ENCODE assay signal across 8 mouse cellular contexts in genomic region chr15:31225643-31226325, GRCm38 (mm10). TPM values are rescaled to one million over a fixed set of nuclear protein-coding genes. Genes with fewer than 3 reads are reported as not detected.
DNase-seq lines count a peak whose midpoint lies in the region; ATAC-seq and TF ChIP-seq lines count a peak whose summit lies in the region.

No protein-coding gene starts in this region.

- intact Hi-C loops in gastrocnemius, adult 2 months (cut with DNase I): no loop called here

- no peak for TF ChIP-seq CTCF in gastrocnemius, adult 2 months (IDR thresholded peaks at IDR 0.05)
- no peak for TF ChIP-seq CTCF in cerebellum, adult 2 months (IDR thresholded peaks at IDR 0.05; ENCODE audit: borderline replicate concordance, insufficient read depth, low read depth, low read length)

- no peak for DNase-seq in gastrocnemius, adult 2 months
- DNase-seq in gastrocnemius, postnatal 25 days: no peak
- DNase-seq in midbrain, embryonic 14.5 days: no peak
- DNase-seq in midbrain, embryonic 10.5 days (ENCODE audit: low spot score): no peak
- no peak for DNase-seq in limb, embryonic 10.5 days (ENCODE audit: low spot score)
- DNase-seq in frontal cortex, postnatal 25 days (ENCODE audit: low spot score in 2 of 2): no peak
- no peak for DNase-seq in cerebellum, adult 2 months

- no peak for ATAC-seq in midbrain, embryonic 14.5 days (ENCODE audit: low FRiP score, low TSS enrichment)
- no peak for ATAC-seq in stomach, embryonic 15.5 days (ENCODE audit: insufficient read depth, low FRiP score, low read depth)

- peak overlapping the region; percentile 60 for H3K4me2 ChIP-seq in midbrain, embryonic 14.5 days (ENCODE audit: low read length)
- H3K4me2 ChIP-seq in stomach, embryonic 15.5 days: peak overlapping the region; percentile 77

- no peaks in the 10 kb centered on the region for H3K9me3 ChIP-seq in midbrain, embryonic 14.5 days (ENCODE audit: control insufficient read depth, low read length)
- H3K9me3 ChIP-seq in midbrain, embryonic 10.5 days (replicated peaks): no peaks in the 10 kb centered on the region
- no peaks in the 10 kb centered on the region for H3K9me3 ChIP-seq in limb, embryonic 10.5 days (replicated peaks)
- H3K9me3 ChIP-seq in stomach, embryonic 15.5 days: no peaks in the 10 kb centered on the region

- no peaks in the 10 kb centered on the region for H3K36me3 ChIP-seq in midbrain, embryonic 14.5 days (ENCODE audit: control insufficient read depth, insufficient read depth, low read length)
- H3K36me3 ChIP-seq in midbrain, embryonic 10.5 days: no peaks in the 10 kb centered on the region
- no peaks in the 10 kb centered on the region for H3K36me3 ChIP-seq in limb, embryonic 10.5 days
- H3K36me3 ChIP-seq in stomach, embryonic 15.5 days: no peaks in the 10 kb centered on the region

- WGBS in midbrain, embryonic 14.5 days: 84% methylated on average over 4 of the region's 4 CpGs
- 92% methylated on average over 4 of the region's 4 CpGs for WGBS in midbrain, embryonic 10.5 days
- WGBS in limb, embryonic 10.5 days: 89% methylated on average over 4 of the region's 4 CpGs
- WGBS in stomach, embryonic 15.5 days: 71% methylated on average over 4 of the region's 4 CpGs
- 86% methylated on average over 4 of the region's 4 CpGs for WGBS in cerebellum, adult 2 months

- H3K4me3 ChIP-seq in gastrocnemius, adult 2 months: peak overlapping the region; percentile 100
- H3K4me3 ChIP-seq in midbrain, embryonic 14.5 days (replicated peaks; ENCODE audit: low read depth, low read length): no peak overlapping the region
- no peak overlapping the region for H3K4me3 ChIP-seq in midbrain, embryonic 10.5 days
- H3K4me3 ChIP-seq in limb, embryonic 10.5 days: peak overlapping the region; percentile 80; the same call in 1 of the 2 replicates
- H3K4me3 ChIP-seq in stomach, embryonic 15.5 days (replicated peaks): peak overlapping the region; percentile 84
- no peak overlapping the region for H3K4me3 ChIP-seq in cerebellum, adult 2 months (replicated peaks; ENCODE audit: insufficient read depth, low read depth, low read length)

- no peak overlapping the region for H3K9ac ChIP-seq in midbrain, embryonic 14.5 days (replicated peaks; ENCODE audit: low read length)
- no peak overlapping the region for H3K9ac ChIP-seq in stomach, embryonic 15.5 days

- peaks cover 11% of the 10 kb centered on the region for H3K4me1 ChIP-seq in midbrain, embryonic 14.5 days (ENCODE audit: control insufficient read depth, insufficient read depth, low read length)
- H3K4me1 ChIP-seq in midbrain, embryonic 10.5 days: peaks cover 13% of the 10 kb centered on the region
- H3K4me1 ChIP-seq in limb, embryonic 10.5 days: peaks cover 16% of the 10 kb centered on the region
- H3K4me1 ChIP-seq in stomach, embryonic 15.5 days: peaks cover 8% of the 10 kb centered on the region; the same call in 1 of the 2 replicates
- no peaks in the 10 kb centered on the region for H3K4me1 ChIP-seq in cerebellum, adult 2 months (ENCODE audit: control insufficient read depth, insufficient read depth, low read length)

- TF ChIP-seq POLR2A in cerebellum, adult 2 months (IDR thresholded peaks at IDR 0.05; ENCODE audit: borderline replicate concordance, insufficient read depth, low read length): no peak

- no peaks in the 10 kb centered on the region for H3K27me3 ChIP-seq in midbrain, embryonic 14.5 days (ENCODE audit: control insufficient read depth, insufficient read depth, low read length)
- H3K27me3 ChIP-seq in midbrain, embryonic 10.5 days (ENCODE audit: low read depth, poor library complexity, severe bottlenecking): no peaks in the 10 kb centered on the region
- H3K27me3 ChIP-seq in limb, embryonic 10.5 days (ENCODE audit: low read depth, poor library complexity, severe bottlenecking): no peaks in the 10 kb centered on the region
- no peaks in the 10 kb centered on the region for H3K27me3 ChIP-seq in stomach, embryonic 15.5 days (replicated peaks)
- no peaks in the 10 kb centered on the region for H3K27me3 ChIP-seq in cerebellum, adult 2 months (ENCODE audit: control insufficient read depth, insufficient read depth, low read length)

- H3K27ac ChIP-seq in gastrocnemius, adult 2 months: peak overlapping the region; percentile 91; the same call in 1 of the 2 replicates
- no peak overlapping the region for H3K27ac ChIP-seq in midbrain, embryonic 14.5 days (replicated peaks; ENCODE audit: low read depth, low read length)
- no peak overlapping the region for H3K27ac ChIP-seq in midbrain, embryonic 10.5 days (replicated peaks)
- no peak overlapping the region for H3K27ac ChIP-seq in limb, embryonic 10.5 days
- peak overlapping the region; percentile 86 for H3K27ac ChIP-seq in stomach, embryonic 15.5 days
- H3K27ac ChIP-seq in cerebellum, adult 2 months (ENCODE audit: insufficient read depth, low read length): no peak overlapping the region

RNA-seq across cellular contexts. Expression of gene Dap, which starts 1.7 kb away (rescaled TPM):
- 10 to 100 TPM in 1 of 2 experiments, 1 to 10 TPM in 1; 6.2 to 11.4 TPM for total RNA-seq in gastrocnemius, adult 2 months (2021)
- 10 to 100 TPM; 11.1 to 18.9 TPM for total RNA-seq in gastrocnemius, postnatal 25 days (2021)
- polyA plus RNA-seq in midbrain, embryonic 14.5 days (2014; fragmentation: Nextera tagmentation; extraction: Ambion mirVana): 21.3 and 27.4 TPM in 2 replicates
- 32.9 and 38.4 TPM in 2 replicates for polyA plus RNA-seq in midbrain, embryonic 10.5 days (2016; fragmentation: Nextera tagmentation; extraction: Ambion mirVana)
- polyA plus RNA-seq in limb, embryonic 10.5 days (2016; fragmentation: Nextera tagmentation; extraction: Ambion mirVana): 34.6 and 42.8 TPM in 2 replicates
- 112 and 130 TPM in 2 replicates for polyA plus RNA-seq in stomach, embryonic 15.5 days (2015; fragmentation: Nextera tagmentation; extraction: Ambion mirVana)
- polyA plus RNA-seq in cerebellum, adult 2 months (2012; rRNA removed): 21.9 and 25.9 TPM in 2 replicates

Comparison
In these comparisons a context has a peak if more than half of its experiments do, and no peak if none do; other contexts are left out.
1. H3K27ac ChIP-seq: peak in gastrocnemius, adult 2 months (single experiment) and stomach, embryonic 15.5 days (single experiment); none in midbrain, embryonic 14.5 days (single experiment), midbrain, embryonic 10.5 days (single experiment), limb, embryonic 10.5 days (single experiment) and cerebellum, adult 2 months (single experiment).
2. H3K4me3 ChIP-seq: peak in gastrocnemius, adult 2 months (single experiment), limb, embryonic 10.5 days (single experiment) and stomach, embryonic 15.5 days (single experiment); none in midbrain, embryonic 14.5 days (single experiment), midbrain, embryonic 10.5 days (single experiment) and cerebellum, adult 2 months (single experiment).